Mouse (Mus musculus): ENCODE results near the gene Ephb1.

The Ephb1 gene

DNA sequence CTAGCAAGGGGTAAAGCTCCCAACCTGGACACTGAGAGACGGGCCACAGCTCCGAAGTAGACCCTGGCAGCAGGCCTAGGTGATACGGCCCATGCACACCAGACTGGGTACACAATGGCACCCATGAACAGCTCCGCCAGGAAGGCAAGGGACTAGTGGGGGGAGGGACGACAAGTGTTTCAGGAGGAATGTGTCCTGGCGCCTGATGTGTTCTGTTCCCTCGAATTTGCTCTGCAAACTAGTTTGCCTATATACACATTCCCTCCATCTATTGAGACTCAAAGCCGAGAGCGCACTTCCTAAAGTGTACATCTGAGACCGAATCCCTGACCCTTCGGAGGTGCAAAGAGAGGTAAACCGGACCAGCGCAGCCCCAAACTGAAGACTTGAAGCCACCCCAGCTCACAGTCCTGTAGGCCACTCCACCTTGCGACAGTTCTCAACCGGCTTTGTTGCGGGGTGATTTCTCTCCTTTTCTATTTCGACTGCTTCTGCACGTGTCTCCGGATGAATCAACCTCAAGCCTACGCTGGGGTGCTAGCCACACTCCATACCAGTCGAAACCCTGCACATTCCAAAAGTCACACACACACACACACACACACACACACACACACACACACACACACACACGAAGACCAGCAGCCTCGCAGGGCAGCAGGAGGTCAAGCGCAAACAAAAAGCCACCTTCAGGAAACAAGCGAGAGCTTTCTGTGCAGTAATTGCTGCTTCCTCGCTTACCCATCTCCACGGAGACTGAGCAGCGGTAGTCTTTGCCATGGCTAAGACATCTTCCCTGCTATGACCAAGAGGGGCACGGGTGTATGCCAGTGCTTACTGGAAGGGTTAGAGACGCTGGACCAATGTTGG, 2.1 kb downstream of the Ephb1 start:
- peak; percentile 58 for DNase-seq

DNA sequence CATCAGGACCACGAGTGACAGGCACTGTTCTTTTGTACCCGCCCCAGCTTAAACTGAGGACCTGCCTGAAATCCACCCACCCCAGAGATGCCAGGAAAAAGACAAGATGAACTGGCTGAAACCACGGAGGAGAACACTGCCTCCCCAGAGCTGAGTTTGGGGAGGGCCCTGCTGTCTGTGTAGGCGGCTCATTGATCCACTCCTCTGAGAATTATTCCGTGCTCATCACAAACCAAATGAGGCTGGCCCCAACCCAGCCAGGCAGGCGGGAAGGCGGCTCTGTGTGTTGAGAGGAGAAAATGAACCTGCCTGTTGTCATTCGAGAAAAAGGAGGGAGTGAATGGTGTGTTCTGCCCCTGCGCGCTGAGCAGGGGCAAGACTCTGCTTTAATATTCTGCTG, 2.8 kb downstream of the Ephb1 start:
- DNase-seq = no peak

GRCm38 (mm10) chr9:102351221-102351620, 3.3 kb downstream of the Ephb1 start:
- no peak for DNase-seq

DNA sequence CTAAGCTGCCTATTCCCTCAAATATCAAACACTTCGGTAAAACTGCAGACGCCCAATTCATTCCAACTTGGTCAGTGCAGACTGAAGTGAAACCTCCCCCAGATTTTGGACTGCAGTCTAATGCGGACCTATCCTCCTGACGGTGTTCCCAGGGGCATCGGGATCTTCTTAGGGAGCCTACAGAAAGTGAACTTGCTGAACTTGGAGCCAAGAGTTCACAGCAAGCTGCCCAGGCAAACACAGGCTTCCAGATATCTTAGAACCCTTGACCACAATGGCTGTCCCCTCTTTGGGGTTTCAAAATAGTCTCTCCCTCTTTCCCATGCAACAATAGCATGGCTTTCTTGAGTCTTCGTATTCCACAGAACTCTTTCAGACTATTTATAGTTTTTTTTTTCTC, 3.8 kb downstream of the Ephb1 start:
- no peak for DNase-seq

DNA sequence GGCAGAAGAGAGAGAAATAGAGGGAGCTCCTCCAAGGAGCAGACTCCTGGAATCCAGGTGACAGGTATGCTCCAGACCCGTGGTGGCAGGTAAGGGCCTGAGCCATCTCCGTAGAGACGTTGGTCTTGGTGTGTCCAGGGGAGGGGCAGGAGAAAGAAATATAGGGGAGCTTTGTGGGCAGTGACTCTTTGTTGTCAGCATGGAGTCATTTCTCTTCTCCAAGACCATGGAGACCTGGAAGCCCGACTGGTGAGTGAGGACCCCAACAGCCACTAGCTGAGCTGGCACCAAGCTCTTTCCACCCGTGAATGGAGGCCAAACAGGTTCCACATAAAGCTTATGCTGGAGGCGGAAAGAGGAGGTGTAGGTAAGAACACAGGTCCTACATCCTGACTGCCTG, 4.4 kb downstream of the Ephb1 start:
- no peak for DNase-seq

- no peak for DNase-seq
Observed at GRCm38 (mm10) chr9:102346801-102347200, 7.7 kb downstream of the Ephb1 start.

- no peak for DNase-seq
Observed at GRCm38 (mm10) chr9:102345474-102345873, 9.0 kb downstream of the Ephb1 start.

GRCm38 (mm10) chr9:102345047-102345446, 9.4 kb downstream of the Ephb1 start:
- DNase-seq = no peak

GRCm38 (mm10) chr9:102344086-102344930, 10.2 kb downstream of the Ephb1 start:
- no peak for DNase-seq

DNA sequence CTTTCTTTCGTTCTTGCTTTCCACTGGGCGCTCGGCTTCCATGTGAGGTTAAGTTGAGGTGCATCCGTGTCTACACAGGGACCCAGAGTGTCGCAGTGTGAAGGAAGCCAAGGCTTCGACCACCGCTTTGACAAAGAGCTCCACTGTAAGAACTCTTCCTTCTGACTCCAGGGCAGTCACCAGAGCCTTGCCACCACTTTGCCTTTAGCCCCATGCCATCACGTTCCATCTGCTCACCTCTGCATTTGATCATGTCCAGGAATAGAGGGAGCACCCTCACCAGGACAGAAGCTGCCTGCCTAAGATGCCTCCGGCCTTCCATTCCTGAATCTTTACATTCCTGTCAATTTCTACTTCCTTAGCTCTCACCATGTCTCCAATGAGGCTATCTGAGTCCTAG, 11.4 kb downstream of the Ephb1 start:
- DNase-seq = no peak

GRCm38 (mm10) chr9:102342026-102342425, 12.5 kb downstream of the Ephb1 start:
- no peak for DNase-seq

GRCm38 (mm10) chr9:102340768-102341167, 13.7 kb downstream of the Ephb1 start:
- peak; percentile 72 for DNase-seq

GRCm38 (mm10) chr9:102335571-102336282, 18.8 kb downstream of the Ephb1 start:
- DNase-seq = no peak

DNA sequence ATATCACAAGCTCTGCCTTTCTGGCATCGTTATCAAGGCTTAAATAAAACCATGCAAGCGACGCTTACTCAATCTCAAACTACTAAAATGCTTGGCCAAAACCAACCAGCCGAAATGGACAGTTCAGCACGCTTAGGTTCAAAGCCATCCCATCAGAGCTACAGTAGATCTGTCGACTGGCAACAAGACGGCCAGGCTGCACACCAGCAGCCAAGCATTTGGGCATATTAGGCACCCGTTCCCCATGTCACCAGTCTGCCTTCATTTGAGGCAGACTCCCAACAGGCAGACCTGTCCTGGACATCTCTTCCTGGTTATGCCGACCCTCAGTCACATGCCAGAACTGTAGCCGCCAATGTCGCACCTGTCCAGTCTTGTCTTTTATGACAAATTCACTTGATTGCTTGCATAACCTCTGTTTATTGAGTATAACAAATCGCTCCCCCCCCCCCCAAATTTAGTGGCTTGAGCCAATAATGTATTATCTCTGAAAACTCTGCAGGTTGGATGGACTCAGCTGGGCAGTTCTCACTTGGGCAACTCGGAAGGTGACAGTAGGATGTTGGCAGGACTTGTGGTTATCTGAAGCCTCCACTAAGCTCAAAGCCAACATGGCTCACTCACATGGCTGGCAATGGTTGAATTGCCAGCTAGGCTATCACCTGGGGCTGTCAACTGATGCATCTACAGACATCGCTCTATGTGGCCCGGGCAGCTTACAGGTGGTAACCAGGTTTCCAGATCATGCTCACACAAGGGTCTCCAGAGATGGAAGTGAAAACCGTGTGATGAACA, 24.0 kb downstream of the Ephb1 start:
- DNase-seq = no peak

GRCm38 (mm10) chr9:102327625-102328150, 26.8 kb downstream of the Ephb1 start:
- no peak for DNase-seq

DNA sequence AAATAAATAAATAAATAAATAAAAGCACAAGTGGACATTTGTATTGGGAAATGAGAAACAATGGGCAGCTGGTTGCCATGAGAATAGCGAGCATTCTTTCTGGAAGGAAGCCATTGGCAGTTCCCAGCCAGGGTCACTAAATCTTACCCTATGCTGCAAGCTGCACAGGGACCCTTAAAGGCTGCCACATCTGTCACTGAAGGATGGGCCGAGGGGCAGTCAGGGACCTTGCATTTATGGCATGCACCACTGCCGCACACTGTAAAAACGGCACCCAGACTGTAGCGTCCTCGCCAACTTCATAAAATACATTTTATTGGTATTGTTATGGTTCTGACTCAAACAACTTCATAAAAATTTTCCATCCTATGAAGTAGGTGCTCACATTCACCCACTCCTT, 39.1 kb downstream of the Ephb1 start:
- no peak for DNase-seq

- no peak for DNase-seq
Observed at GRCm38 (mm10) chr9:102314795-102315194, 39.7 kb downstream of the Ephb1 start.

DNA sequence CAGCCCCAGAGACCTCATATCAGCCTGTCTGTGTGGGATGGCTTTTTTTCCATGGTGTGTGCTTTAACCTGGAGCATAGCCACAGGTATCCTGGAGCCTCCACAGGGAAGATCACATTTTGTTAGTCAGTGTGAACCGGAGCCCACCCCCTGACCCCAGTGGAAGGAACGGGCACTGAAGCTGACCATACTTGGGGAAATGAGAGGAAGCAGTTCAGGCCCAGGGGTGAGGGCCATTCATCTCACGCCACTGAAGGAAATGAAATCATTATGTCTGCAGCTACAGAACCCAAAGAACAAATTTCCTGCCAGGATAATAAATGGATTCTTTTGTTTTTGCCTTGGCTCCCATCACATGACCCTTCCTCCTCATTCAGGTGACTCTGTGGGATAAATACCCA, 44.1 kb downstream of the Ephb1 start:
- DNase-seq = no peak

- no peak for DNase-seq
Observed at GRCm38 (mm10) chr9:102309278-102309677, 45.2 kb downstream of the Ephb1 start.

GRCm38 (mm10) chr9:102307656-102308055, 46.8 kb downstream of the Ephb1 start:
- peak; percentile 61 for DNase-seq

DNA sequence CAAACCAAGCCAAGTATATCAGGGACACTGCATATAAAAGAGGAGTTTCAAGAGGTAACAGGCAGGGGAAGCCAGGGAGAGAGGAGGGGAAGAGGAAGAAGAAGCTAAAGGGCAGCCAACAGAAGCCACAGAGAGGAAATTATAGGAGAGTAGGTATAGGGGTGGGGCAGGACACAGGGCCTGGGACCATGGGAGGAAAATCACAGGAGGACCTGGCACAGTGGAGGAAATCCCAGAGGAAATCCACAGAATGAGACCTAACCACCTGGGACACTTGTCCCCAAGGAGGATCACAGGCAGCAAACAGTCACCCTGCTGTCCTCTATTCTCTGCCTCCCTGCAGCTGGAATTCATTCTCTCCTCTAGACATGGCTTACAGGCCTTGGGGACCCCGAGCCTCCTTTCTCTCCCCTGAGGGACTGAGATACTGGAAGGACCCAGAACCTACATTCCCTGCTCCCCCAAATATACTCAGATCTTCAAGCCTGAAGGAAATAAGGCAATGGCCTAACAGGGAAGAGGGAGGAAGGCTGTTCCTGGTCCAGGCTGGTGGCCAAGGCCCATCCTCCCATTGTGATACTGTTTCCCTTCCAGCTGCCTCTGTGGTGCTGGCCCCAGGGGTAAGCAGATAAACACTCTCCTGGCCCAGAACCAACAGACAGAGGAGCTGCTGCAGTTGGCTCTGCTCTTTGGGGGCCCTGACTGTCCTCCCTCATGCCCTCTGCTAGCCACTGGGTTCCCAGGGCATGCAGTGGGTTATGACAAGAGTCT, 47.7 kb downstream of the Ephb1 start:
- DNase-seq = no peak
